Mouse (Mus musculus) midbrain, embryonic 12.5 days (tissue): ENCODE measurements at regions not wholly inside any gene's neighbourhood (a gene's known extent, or its start where the extent isn't known, plus 50 kb on each side); places are given as distances from the start of the nearest gene placed in this dataset.
A peak's percentile ranks its signal among the peaks of the same experiment; 100 is the strongest.

Experiments
- ATAC-seq: fragments of 200-750 bp; cut with Nextera tagmentation; 2 replicates; pipeline ENCODE4 v1.8.0; 2017; ENCODE audit warnings: low read depth, moderate TSS enrichment, moderate library complexity; ENCODE audit not compliant: low FRiP score
- H3K27ac ChIP-seq: fragments of 300-500 bp; sonication (generic); replicated peaks from 2 replicates; pipeline ENCODE4 v1.5.1; 2016; ENCODE audit warnings: mild to moderate bottlenecking
- H3K27me3 ChIP-seq: fragments of 300-500 bp; sonication (generic); 2 replicates; pipeline ENCODE4 v1.6.1; 2016; ENCODE audit warnings: mild to moderate bottlenecking
- H3K36me3 ChIP-seq: fragments of 300-500 bp; sonication (generic); 2 replicates; pipeline ENCODE4 v1.6.1; 2016
- H3K4me1 ChIP-seq: fragments of 300-500 bp; sonication (generic); 2 replicates; pipeline ENCODE4 v1.6.1; 2016
- H3K4me2 ChIP-seq: fragments of 300-500 bp; sonication (generic); replicated peaks from 2 replicates; pipeline ENCODE4 v1.6.1; 2016; ENCODE audit warnings: mild to moderate bottlenecking, moderate library complexity
- H3K4me3 ChIP-seq: fragments of 300-500 bp; sonication (generic); 2 replicates; pipeline ENCODE4 v1.5.1; 2016; ENCODE audit warnings: mild to moderate bottlenecking
- H3K9ac ChIP-seq: fragments of 300-500 bp; sonication (generic); replicated peaks from 2 replicates; pipeline ENCODE4 v1.6.1; 2016; ENCODE audit warnings: mild to moderate bottlenecking, moderate library complexity
- H3K9me3 ChIP-seq: fragments of 300-500 bp; sonication (generic); 2 replicates; pipeline ENCODE4 v1.6.1; 2016; ENCODE audit warnings: mild to moderate bottlenecking
- WGBS: fragments of 180-500 bp; shearing (Covaris S2); methylation state at CpG from one replicate; pipeline ENCODE4 v1.1.7; 2016; 5-methylcytosine and 5-hydroxymethylcytosine counted together

DNA sequence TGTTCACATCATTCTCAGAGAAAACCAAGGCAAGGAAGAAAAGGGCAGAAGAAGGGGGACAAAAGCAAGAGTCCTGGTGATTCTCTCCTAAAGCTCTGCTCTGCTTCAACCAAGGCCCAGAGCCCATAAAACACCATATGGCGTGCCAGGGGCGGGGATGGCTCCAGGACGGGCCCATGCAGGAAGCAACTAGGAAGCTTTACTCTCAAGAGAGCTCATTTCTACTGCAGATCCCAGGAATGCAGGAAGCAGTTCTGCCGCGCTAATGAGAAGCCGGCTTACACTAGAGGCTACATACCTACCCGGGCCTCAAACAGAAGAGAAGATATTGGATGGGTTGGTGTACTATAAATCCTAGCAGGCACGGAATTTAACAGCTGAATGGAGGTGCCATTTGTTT, 414.9 kb downstream of the Tns3 start:
- 87% methylated on average over 8 of the region's 8 CpGs for WGBS
- no peak overlapping the region for H3K4me3 ChIP-seq
- H3K9me3 ChIP-seq: no peaks in the 10 kb centered on the region
- H3K27ac ChIP-seq: no peak overlapping the region
- ATAC-seq: no peak
- H3K36me3 ChIP-seq: no peaks in the 10 kb centered on the region
- no peaks in the 10 kb centered on the region for H3K27me3 ChIP-seq
- no peak overlapping the region for H3K9ac ChIP-seq
- H3K4me1 ChIP-seq: no peaks in the 10 kb centered on the region
- H3K4me2 ChIP-seq: no peak overlapping the region

DNA sequence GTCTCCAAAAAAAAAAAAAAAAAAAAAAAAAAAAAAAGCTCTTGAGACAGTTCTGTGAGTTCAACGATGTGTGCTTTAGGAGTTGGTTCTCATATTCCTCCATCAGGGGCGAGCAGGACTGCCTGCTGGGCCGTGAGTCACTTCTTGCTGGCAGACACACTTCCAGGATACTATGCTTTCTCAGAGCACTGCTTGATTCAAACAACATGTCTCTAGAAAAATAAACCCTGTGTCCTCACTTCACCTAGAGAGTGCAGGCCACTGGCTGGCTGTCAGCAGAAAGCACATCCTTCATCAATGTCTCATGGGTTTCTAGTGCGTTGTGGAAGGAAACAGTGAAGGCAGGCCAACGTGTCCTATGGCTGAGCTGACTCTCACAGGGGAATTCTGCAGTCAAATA, 416.8 kb downstream of the Tns3 start:
- no peak for ATAC-seq
- Histone ChIP-seq H3K4me3 (no peak overlapping the region), H3K9me3 (no peaks in the 10 kb centered on the region), H3K36me3 (no peaks in the 10 kb centered on the region), H3K27me3 (no peaks in the 10 kb centered on the region), H3K9ac (no peak overlapping the region), H3K4me2 (no peak overlapping the region), H3K4me1 (no peaks in the 10 kb centered on the region), H3K27ac (no peak overlapping the region)
- WGBS: 78% methylated on average over 5 of the region's 5 CpGs

DNA sequence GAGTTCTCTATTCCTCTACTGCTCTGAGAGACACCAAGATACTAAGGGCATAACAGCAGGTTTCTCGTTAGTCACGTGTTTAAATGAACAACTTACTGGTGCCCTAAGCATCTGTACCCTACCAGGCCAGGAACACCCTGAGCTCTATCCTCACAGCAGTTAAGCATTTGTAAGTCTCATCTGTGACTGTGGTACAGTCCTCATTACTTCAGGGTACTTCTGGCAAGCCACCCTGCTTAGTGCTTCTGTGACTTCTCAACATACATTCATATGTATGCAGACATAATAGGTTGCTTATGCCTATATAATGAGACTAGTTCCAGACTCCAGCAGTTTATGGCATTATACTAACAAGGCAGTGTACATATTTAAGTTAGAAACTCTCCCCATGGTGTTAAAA, 417.3 kb downstream of the Tns3 start:
- H3K4me2 ChIP-seq: no peak overlapping the region
- no peaks in the 10 kb centered on the region for H3K4me1 ChIP-seq
- H3K27me3 ChIP-seq: no peaks in the 10 kb centered on the region
- H3K36me3 ChIP-seq: no peaks in the 10 kb centered on the region
- ATAC-seq: no peak
- no peak overlapping the region for H3K9ac ChIP-seq
- no peak overlapping the region for H3K27ac ChIP-seq
- 78% methylated on average over 2 of the region's 2 CpGs for WGBS
- H3K4me3 ChIP-seq: no peak overlapping the region
- no peaks in the 10 kb centered on the region for H3K9me3 ChIP-seq

GRCm38 (mm10) chr11:8245408-8246003, 418.8 kb downstream of the Tns3 start:
- 0 out of 2 replicates have a peak, but pooled peaks have one; percentile 47 for ATAC-seq
- no peak overlapping the region for H3K4me3 ChIP-seq
- 38% methylated on average over 3 of the region's 3 CpGs for WGBS
- no peaks in the 10 kb centered on the region for H3K36me3 ChIP-seq
- H3K4me2 ChIP-seq: no peak overlapping the region
- no peaks in the 10 kb centered on the region for H3K9me3 ChIP-seq
- no peak overlapping the region for H3K27ac ChIP-seq
- no peaks in the 10 kb centered on the region for H3K4me1 ChIP-seq
- no peaks in the 10 kb centered on the region for H3K27me3 ChIP-seq
- H3K9ac ChIP-seq: no peak overlapping the region

GRCm38 (mm10) chr11:8238498-8238897, 425.8 kb downstream of the Tns3 start:
- ATAC-seq: no peak
- no peaks in the 10 kb centered on the region for H3K4me1 ChIP-seq
- H3K9ac ChIP-seq: no peak overlapping the region
- H3K4me3 ChIP-seq: no peak overlapping the region
- H3K36me3 ChIP-seq: no peaks in the 10 kb centered on the region
- no peaks in the 10 kb centered on the region for H3K27me3 ChIP-seq
- peaks cover 4% of the 10 kb centered on the region; the same call in 1 of the 2 replicates for H3K9me3 ChIP-seq
- H3K27ac ChIP-seq: no peak overlapping the region
- WGBS: 58% methylated on average over 1 of the region's 1 CpGs
- no peak overlapping the region for H3K4me2 ChIP-seq

DNA sequence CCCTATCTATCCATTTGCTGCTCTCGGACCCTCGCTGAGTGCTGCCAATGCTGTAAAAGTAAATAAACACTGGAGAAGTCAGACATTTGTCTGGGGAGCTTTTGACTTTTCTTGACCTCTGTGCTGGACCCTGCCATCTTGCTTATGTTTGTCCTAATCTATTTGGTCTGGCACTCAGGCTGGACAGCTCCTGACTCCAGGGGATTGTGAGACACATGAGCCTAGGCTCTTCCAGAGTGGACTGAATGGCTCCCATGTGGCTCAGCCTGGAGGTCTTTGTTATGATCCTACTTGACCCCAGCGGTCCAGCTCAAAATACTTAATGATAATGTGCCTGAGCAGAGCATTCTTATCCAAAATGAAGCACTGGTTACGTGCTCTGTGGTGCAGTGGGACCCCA, 426.8 kb downstream of the Tns3 start:
- Histone ChIP-seq H3K9ac (no peak overlapping the region), H3K4me3 (no peak overlapping the region), H3K27me3 (no peaks in the 10 kb centered on the region), H3K9me3 (peaks cover 4% of the 10 kb centered on the region; the same call in 1 of the 2 replicates), H3K4me2 (no peak overlapping the region), H3K4me1 (no peaks in the 10 kb centered on the region), H3K36me3 (no peaks in the 10 kb centered on the region), H3K27ac (no peak overlapping the region)
- 80% methylated on average over 4 of the region's 4 CpGs for WGBS
- ATAC-seq: no peak

GRCm38 (mm10) chr11:8236056-8236455, 428.3 kb downstream of the Tns3 start:
- peaks cover 4% of the 10 kb centered on the region; the same call in 1 of the 2 replicates for H3K9me3 ChIP-seq
- no peak for ATAC-seq
- no peaks in the 10 kb centered on the region for H3K36me3 ChIP-seq
- H3K4me3 ChIP-seq: no peak overlapping the region
- H3K27me3 ChIP-seq: no peaks in the 10 kb centered on the region
- H3K4me1 ChIP-seq: no peaks in the 10 kb centered on the region
- 93% methylated on average over 2 of the region's 2 CpGs for WGBS
- H3K27ac ChIP-seq: no peak overlapping the region
- no peak overlapping the region for H3K9ac ChIP-seq
- no peak overlapping the region for H3K4me2 ChIP-seq

DNA sequence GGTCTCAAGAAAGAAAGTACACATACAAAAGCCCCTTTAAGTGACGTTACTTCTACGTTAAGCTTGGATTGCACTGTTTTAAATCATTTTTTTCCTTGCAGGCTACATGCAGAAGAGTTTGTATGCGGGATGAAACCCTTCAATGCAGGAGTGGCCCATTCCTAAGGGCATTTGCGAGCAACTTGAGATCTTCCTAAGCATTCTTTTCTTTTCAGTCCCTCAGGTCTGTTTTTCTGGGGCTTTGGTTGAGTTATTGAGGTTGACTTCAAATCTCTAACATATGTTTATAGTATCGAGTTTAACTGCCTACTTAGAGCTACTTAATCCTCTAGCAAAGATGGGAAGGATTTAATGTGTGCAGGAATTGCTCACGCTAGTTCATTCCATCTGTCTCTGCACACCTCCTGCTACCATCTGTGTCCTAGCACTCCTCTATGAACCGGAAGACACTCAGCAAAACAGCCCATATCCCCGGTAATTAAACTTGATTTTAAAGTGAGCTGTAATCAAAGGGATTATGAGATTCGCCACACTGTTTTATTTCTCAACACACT, 431.6 kb downstream of the Tns3 start:
- Histone ChIP-seq H3K4me3 (no peak overlapping the region), H3K27ac (no peak overlapping the region), H3K4me1 (no peaks in the 10 kb centered on the region), H3K27me3 (no peaks in the 10 kb centered on the region), H3K9me3 (no peaks in the 10 kb centered on the region), H3K4me2 (no peak overlapping the region), H3K36me3 (no peaks in the 10 kb centered on the region), H3K9ac (no peak overlapping the region)
- no peak for ATAC-seq
- WGBS: 73% methylated on average over 9 of the region's 9 CpGs

DNA sequence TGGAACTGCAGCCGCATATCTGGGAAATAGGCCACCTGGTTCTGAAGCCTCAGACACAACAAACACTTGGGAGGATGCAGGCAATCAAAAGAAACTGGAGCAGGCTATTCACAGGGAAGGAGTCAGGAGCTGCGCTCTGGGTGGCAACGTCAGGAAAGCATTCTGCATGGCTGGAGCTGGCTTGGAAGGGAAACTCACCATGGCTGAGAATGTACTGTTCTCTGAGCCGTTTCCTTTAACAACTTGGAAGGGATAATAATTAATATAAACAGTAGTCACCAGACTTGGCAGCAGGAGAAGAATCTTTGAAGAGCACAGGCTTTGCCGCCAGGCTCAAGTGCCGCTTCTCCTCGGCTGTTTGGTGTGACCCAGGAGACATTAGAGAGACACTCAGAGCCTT, 434.5 kb downstream of the Tns3 start:
- Histone ChIP-seq H3K27me3 (no peaks in the 10 kb centered on the region), H3K4me3 (no peak overlapping the region), H3K27ac (no peak overlapping the region), H3K9me3 (no peaks in the 10 kb centered on the region), H3K4me1 (no peaks in the 10 kb centered on the region), H3K4me2 (no peak overlapping the region), H3K36me3 (no peaks in the 10 kb centered on the region), H3K9ac (no peak overlapping the region)
- no peak for ATAC-seq
- WGBS: 79% methylated on average over 7 of the region's 7 CpGs

DNA sequence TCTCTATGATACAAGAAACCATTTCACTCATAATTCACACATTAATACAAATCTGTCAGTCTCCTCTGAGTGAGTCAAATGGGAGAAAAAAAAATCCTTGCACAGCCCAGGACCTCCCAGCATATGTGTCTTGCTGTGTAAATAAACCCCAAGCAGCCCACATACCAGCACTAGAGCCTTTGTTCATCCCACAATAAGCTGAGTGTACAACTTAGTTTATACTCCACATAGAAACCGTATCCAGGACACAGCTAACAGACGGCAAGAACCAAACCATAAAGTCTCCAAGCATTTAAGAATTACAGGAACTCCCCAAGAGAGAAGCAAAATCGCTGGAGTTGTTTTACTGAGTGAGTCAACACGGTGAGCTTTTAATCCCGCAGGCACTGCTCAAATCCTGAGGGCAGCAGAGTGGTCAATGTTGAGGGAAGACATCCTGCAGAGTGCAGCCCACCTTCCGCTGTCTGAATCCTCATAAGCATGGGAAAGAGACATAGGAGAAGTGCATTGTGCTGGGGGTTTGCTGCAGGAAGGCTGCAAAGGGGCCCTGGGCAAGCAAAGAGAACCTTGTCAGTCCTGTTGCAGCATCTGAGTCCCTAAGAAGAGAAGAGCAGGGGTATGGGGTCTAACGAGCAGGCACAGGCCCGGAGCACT, 436.4 kb downstream of the Tns3 start:
- Histone ChIP-seq H3K4me1 (no peaks in the 10 kb centered on the region), H3K4me3 (no peak overlapping the region), H3K4me2 (no peak overlapping the region), H3K27ac (no peak overlapping the region), H3K9ac (no peak overlapping the region), H3K27me3 (no peaks in the 10 kb centered on the region), H3K36me3 (no peaks in the 10 kb centered on the region), H3K9me3 (no peaks in the 10 kb centered on the region)
- 35% methylated on average over 8 of the region's 8 CpGs for WGBS
- ATAC-seq: peak; percentile 49

DNA sequence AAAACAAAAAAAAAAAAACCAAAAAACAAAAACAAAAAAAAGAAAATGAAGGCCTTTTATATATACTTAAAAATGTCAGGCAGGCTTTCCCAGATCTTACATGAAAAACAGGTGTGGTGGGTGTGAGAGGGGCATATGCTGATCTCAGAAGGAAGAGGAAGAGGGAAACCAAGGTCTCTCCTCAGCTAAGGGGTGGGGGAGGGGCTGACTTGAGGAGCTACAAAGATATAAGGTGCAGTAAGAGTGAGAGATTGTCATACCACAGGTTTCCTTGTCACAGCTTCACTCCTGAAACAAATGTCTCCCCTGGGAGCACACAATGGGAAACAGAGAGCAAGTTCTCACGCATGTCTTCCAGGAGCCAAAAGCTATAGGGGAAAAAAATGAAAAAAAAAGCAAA, 440.0 kb downstream of the Tns3 start:
- no peak overlapping the region for H3K9ac ChIP-seq
- H3K4me1 ChIP-seq: no peaks in the 10 kb centered on the region
- no peak overlapping the region for H3K27ac ChIP-seq
- H3K4me3 ChIP-seq: no peak overlapping the region
- H3K9me3 ChIP-seq: no peaks in the 10 kb centered on the region
- H3K4me2 ChIP-seq: no peak overlapping the region
- ATAC-seq: no peak
- H3K27me3 ChIP-seq: no peaks in the 10 kb centered on the region
- no peaks in the 10 kb centered on the region for H3K36me3 ChIP-seq
- WGBS: 74% methylated on average over 1 of the region's 1 CpGs

- ATAC-seq: no peak
- Histone ChIP-seq H3K9ac (no peak overlapping the region), H3K4me1 (no peaks in the 10 kb centered on the region), H3K27ac (no peak overlapping the region), H3K9me3 (no peaks in the 10 kb centered on the region), H3K36me3 (no peaks in the 10 kb centered on the region), H3K27me3 (no peaks in the 10 kb centered on the region), H3K4me3 (no peak overlapping the region), H3K4me2 (no peak overlapping the region)
- WGBS: 82% methylated on average over 3 of the region's 3 CpGs
These were observed 443.7 kb downstream of the Tns3 start for GRCm38 (mm10) chr11:8220618-8221017.
